Mouse (Mus musculus): ENCODE measurements around the gene Gucd1. TPM values are rescaled to one million over a fixed set of nuclear protein-coding genes. Genes with fewer than 3 reads are reported as not detected.
"Not testable (repeated sequence)": the region's sequence is repeated elsewhere in the genome, so short reads cannot be mapped to it uniquely, and the experiment has no call there.

The Gucd1 gene
- total and polyA plus RNA-seq, 2 experiments from 2014 or later = 28.0 to 113 TPM

DNA sequence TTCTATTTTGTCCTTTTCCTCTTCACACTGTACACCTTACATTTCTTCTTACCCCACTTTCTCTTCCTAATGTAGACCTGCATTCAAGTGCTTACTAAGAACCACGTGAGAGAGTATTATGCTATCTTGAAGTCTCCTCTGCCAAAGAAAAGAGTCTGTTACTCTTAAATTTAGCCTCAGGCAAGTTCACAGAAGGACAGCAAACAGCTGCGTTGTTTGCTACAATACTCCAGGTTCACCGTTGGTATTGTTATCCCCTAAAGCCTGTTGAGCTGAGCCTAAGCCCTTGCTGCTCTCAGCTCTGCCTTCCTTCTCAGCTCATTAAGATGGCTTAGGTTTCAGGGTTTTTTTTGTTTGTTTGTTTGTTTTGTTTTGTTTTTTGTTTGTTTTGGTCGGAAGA is 99.0 kb downstream of the Gucd1 start:
- 66% methylated on average over 4 of the region's 4 CpGs for WGBS

DNA sequence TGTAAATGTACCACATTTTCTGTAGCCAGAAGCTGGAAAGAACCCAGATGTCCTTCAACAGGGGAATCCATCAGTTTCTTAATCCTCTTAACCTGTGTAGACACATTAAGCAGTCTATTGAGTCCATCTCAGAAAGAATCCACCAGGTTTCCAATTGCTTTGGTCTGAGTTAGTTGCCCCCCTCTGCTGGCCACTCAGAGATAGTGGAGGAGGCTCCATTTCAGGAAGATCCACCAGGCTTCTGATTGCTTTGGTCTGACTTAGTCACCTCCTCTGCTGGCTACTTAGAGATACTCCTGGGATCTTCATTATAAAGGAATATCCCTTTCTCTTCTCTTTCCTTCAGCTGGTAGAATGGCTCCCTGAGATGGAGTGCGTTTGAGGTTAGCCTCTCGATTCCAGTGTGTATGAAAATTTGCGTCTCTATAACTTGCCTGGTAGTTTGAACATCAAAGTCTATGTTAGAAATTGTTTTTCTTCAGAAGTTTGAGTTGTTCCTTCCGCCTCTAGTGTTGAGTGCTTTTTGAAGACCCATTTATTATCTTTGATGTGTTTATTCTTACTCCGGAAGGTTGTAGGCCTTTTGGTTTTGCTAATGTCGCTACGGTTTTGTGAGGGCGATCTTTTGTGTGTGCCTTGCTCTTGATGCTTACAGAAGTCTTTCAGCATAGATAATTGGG is 100.3 kb downstream of the Gucd1 start:
- no peaks in the 10 kb centered on the region; the same call in 1 of the 2 replicates for H3K4me1 ChIP-seq (ENCODE audit: control insufficient read depth, insufficient read depth)
- H3K4me3 ChIP-seq (ENCODE audit: low read depth, low read length) = no peak overlapping the region
- no peaks in the 10 kb centered on the region for H3K36me3 ChIP-seq (replicated peaks; ENCODE audit: control insufficient read depth, insufficient read depth, low read length)
- DNase-seq (ENCODE audit: low spot score) = no peak
- H3K4me2 ChIP-seq (ENCODE audit: low read depth, low read length) = no peak overlapping the region
- no peak for ATAC-seq (ENCODE audit: insufficient read depth, low read depth)
- H3K9me3 ChIP-seq (replicated peaks; ENCODE audit: control insufficient read depth, low read length) = no peaks in the 10 kb centered on the region
- no peak overlapping the region for H3K27ac ChIP-seq (ENCODE audit: low read depth)
- WGBS = 93% methylated on average over 8 of the region's 8 CpGs
- TF ChIP-seq CTCF (IDR thresholded peaks at IDR 0.05; ENCODE audit: low read depth) = no peak
- no peaks in the 10 kb centered on the region for H3K27me3 ChIP-seq (ENCODE audit: control insufficient read depth, insufficient read depth, low read length)
- no peak overlapping the region for H3K9ac ChIP-seq (replicated peaks; ENCODE audit: low read depth, low read length)

More for the DNA sequence above, 99.0 kb downstream of the Gucd1 start:
- Histone ChIP-seq H3K27me3 (ENCODE audit: control insufficient read depth, insufficient read depth, low read length) (no peaks in the 10 kb centered on the region), H3K36me3 (replicated peaks; ENCODE audit: control insufficient read depth, insufficient read depth, low read length) (no peaks in the 10 kb centered on the region), H3K27ac (ENCODE audit: low read depth) (no peak overlapping the region), H3K4me1 (ENCODE audit: control insufficient read depth, insufficient read depth) (no peaks in the 10 kb centered on the region; the same call in 1 of the 2 replicates), H3K4me3 (ENCODE audit: low read depth, low read length) (no peak overlapping the region), H3K9ac (replicated peaks; ENCODE audit: low read depth, low read length) (no peak overlapping the region), H3K9me3 (replicated peaks; ENCODE audit: control insufficient read depth, low read length) (no peaks in the 10 kb centered on the region), H3K4me2 (ENCODE audit: low read depth, low read length) (no peak overlapping the region)
- ATAC-seq (ENCODE audit: insufficient read depth, low read depth) (no peak), DNase-seq (ENCODE audit: low spot score) (no peak)
- TF ChIP-seq EP300 (IDR thresholded peaks at IDR 0.05; ENCODE audit: low read depth) = no peak
- TF ChIP-seq CTCF (IDR thresholded peaks at IDR 0.05; ENCODE audit: low read depth) = no peak

DNA sequence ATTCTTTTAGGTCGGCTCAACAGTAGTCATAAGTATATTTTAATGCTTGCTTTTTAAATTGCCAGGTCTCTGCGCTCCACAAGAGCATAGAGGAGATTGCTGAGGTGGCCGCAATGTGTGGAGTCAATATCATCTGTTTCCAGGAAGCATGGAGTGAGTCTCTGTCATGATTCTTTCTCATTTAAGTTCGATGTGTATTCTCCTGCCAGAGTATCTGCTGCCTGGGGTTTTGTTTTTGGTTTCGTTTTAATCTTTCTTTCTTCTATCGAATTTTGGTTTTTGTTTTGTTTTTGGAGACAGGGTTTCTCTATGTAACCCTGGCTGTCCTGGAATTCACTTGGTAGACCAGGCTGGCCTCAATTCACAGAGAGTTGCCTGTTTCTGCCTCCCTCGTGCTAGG is 102.8 kb downstream of the Gucd1 start:
- TF ChIP-seq CTCF (IDR thresholded peaks at IDR 0.05; ENCODE audit: low read depth) (no peak), EP300 (IDR thresholded peaks at IDR 0.05; ENCODE audit: low read depth) (no peak)
- ATAC-seq (ENCODE audit: insufficient read depth, low read depth) = no peak

DNA sequence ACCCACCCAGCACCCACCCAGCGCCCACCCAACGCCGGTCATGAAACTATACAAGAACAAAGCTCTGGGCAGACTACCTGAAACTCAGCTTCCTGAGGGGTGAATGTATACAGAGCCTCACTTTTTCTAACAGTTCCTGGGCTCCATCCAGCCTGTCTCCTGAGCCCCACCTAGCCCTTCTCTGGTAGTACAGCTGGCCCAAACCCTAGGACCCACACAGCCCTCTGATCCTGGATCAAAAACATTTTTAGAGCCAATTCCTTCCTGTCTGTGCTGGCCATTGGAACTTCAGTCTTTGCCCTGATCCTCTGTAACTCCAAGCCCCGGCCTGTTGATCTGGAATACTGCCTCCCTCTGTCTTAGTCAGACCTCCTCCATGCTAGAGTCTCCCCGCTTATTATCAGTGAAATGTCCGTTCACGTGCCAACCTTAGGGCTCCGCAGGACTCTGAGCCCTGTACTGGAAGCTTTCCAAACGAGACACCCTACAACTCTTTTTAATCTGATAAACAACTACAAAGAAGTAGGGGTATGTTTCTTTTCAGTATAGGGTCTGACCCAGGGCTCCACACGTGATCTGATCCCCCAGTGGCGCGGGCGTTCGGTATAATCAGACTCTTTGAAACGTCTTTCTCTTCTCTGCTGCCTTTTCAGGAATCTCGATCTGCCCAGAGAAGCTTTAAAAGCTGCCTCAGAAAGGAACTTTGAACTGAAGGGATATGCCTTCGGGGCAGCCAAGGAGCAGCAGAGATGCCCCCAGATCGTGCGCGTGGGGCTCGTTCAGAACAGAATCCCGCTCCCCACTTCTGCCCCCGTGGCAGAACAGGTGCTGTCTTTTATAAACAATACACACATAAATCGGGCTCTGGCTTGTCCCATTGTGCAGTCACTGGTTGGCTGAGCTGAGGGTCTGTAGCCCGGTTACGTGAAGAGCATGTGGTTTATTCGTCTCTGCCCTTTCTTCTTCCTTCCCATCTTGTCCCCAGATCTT is 105.4 kb downstream of the Gucd1 start:
- 67% methylated on average over 27 of the region's 27 CpGs for WGBS
- Histone ChIP-seq H3K4me3 (ENCODE audit: low read depth, low read length) (no peak overlapping the region), H3K36me3 (replicated peaks; ENCODE audit: control insufficient read depth, insufficient read depth, low read length) (no peaks in the 10 kb centered on the region), H3K27ac (ENCODE audit: low read depth) (no peak overlapping the region), H3K9me3 (replicated peaks; ENCODE audit: control insufficient read depth, low read length) (no peaks in the 10 kb centered on the region), H3K4me1 (ENCODE audit: control insufficient read depth, insufficient read depth) (no peaks in the 10 kb centered on the region; the same call in 1 of the 2 replicates), H3K27me3 (ENCODE audit: control insufficient read depth, insufficient read depth, low read length) (no peaks in the 10 kb centered on the region), H3K9ac (replicated peaks; ENCODE audit: low read depth, low read length) (no peak overlapping the region), H3K4me2 (ENCODE audit: low read depth, low read length) (peak overlapping the region; percentile 35; the same call in 1 of the 2 replicates)
- ATAC-seq (ENCODE audit: insufficient read depth, low read depth) (peak; percentile 20; the same call in 1 of the 2 replicates), DNase-seq (ENCODE audit: low spot score) (no peak)
- TF ChIP-seq EP300 (IDR thresholded peaks at IDR 0.05; ENCODE audit: low read depth) (no peak), CTCF (IDR thresholded peaks at IDR 0.05; ENCODE audit: low read depth) (no peak)

More for the DNA sequence above, 102.8 kb downstream of the Gucd1 start:
- no peaks in the 10 kb centered on the region; the same call in 1 of the 2 replicates for H3K4me1 ChIP-seq (ENCODE audit: control insufficient read depth, insufficient read depth)
- no peak overlapping the region for H3K9ac ChIP-seq (replicated peaks; ENCODE audit: low read depth, low read length)
- no peaks in the 10 kb centered on the region for H3K9me3 ChIP-seq (replicated peaks; ENCODE audit: control insufficient read depth, low read length)
- no peak overlapping the region for H3K27ac ChIP-seq (ENCODE audit: low read depth)
- WGBS = 79% methylated on average over 7 of the region's 7 CpGs
- H3K36me3 ChIP-seq (replicated peaks; ENCODE audit: control insufficient read depth, insufficient read depth, low read length) = no peaks in the 10 kb centered on the region
- DNase-seq (ENCODE audit: low spot score) = no peak
- no peak overlapping the region for H3K4me3 ChIP-seq (ENCODE audit: low read depth, low read length)
- no peak overlapping the region for H3K4me2 ChIP-seq (ENCODE audit: low read depth, low read length)
- H3K27me3 ChIP-seq (ENCODE audit: control insufficient read depth, insufficient read depth, low read length) = no peaks in the 10 kb centered on the region

DNA sequence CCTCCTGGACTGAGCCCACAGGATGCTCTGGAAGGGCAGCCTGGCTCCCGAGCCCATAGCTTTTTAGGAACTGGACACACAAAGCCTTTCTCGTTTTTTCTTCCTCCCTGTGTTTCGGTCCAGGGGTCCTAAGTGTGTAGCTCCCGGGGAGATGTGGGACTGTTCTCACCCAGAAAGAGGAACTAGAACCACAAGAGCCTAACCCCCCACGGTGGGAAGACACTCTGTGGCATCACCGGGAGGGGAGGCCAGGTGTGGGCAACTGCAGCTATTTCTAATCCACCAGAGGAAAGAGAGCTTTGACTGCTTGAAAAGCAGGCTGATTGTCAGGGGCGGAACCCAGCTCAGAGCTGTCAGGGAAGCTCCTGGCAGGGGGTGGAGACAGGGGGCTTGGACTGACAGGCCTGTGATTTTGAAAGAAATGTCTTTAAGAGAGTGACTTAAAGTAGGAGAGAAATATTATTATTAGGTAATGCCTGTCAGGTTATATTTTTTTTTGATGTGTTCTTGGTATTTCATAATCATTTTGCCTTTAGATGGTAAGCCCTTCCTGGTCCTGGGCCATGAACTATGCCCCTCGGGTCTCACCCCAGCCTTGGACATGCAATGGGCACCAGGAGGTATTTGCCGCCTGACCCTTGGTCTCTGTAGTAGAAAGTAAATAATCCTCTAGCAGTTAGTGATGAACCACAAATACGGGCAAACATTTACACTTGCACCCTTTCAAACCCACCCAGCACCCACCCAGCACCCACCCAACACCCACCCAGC is 106.2 kb downstream of the Gucd1 start:
- H3K27me3 ChIP-seq (ENCODE audit: control insufficient read depth, insufficient read depth, low read length); H3K9ac ChIP-seq (replicated peaks; ENCODE audit: low read depth, low read length); H3K36me3 ChIP-seq (replicated peaks; ENCODE audit: control insufficient read depth, insufficient read depth, low read length); H3K4me1 ChIP-seq (ENCODE audit: control insufficient read depth, insufficient read depth); ATAC-seq (ENCODE audit: insufficient read depth, low read depth); H3K27ac ChIP-seq (ENCODE audit: low read depth); H3K4me2 ChIP-seq (ENCODE audit: low read depth, low read length); DNase-seq (ENCODE audit: low spot score); H3K9me3 ChIP-seq (replicated peaks; ENCODE audit: control insufficient read depth, low read length); H3K4me3 ChIP-seq (ENCODE audit: low read depth, low read length): not testable (repeated sequence)
- 58% methylated on average over 8 of the region's 10 CpGs for WGBS

All from heart, postnatal 0 days (tissue).